Mouse (Mus musculus) thymus, postnatal 4 days (tissue): ENCODE data around the gene Gjb2.

Experiments
- DNase-seq: peaks from one replicate; pipeline ENCODE4 v3.0.0; 2021

Gene Gjb2

DNA sequence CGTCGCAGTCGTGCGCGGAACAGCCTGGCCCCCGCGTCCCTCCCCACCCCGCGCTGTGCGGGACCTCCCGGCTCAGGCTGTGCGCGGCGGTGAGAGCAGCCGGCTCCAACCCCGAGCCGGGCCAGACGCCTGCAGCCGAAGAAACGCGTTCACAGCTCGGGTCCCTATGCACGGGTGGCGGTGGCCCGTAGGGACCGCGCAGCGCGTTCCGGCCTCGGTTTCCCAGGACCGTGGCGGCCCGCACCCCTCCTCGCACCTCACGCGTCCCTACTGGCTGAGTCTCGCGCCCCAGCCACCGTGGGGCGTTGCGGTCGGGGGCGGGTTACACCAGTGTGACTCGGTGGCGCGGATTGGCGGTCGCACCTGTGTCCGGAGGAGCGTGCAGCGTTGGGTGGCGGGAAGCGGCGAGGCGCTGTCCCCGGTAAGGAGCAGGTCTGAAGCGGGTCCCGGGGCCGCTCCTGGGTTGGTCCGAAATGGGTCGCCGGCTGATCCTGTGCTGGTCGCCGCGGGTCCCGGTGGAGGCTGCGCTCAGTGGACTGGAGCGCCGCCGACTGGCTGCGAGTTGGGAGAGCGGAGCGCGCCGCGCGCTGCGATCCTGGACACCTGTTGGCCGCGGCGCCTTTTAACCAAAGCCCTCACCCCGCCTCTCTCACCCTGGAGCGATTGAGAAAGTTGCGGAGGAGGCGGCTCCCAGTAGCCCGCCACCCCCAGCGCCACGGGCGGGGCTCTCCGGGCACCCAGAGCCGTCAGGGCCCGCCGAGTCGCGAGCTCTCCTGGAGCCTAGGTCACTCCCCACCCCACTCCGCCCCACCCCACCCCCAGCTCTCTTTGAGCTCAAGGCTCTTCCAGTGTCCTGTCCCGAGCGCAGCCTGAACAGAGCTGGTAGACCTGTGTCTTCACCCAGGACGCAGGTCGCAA is at the start of gene Gjb2:
Gene Gjb2 (minus strand): TSS at position 597 of the 918 bp plus-strand sequence.
- peak; percentile 50 for DNase-seq

DNA sequence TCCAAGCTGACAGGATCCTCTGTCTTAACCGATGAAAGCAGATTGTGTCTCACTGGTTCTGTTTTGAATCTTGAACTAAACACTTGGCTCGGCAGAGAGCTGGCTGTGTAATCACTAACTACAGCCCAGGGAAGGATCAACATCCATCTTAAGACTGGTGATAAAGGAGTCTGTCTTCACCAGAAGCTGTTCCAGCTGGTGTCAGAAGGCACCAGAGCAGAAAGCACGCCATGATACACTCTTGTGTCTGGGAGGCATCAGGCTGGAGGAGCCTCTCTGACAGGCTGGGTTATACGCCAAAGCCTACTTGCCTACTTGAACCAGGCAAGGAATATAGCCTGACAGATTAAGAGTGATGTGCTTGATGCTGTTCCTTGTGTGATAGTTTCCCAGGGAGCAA is 41.2 kb upstream of the Gjb2 start:
- no peak for DNase-seq

DNA sequence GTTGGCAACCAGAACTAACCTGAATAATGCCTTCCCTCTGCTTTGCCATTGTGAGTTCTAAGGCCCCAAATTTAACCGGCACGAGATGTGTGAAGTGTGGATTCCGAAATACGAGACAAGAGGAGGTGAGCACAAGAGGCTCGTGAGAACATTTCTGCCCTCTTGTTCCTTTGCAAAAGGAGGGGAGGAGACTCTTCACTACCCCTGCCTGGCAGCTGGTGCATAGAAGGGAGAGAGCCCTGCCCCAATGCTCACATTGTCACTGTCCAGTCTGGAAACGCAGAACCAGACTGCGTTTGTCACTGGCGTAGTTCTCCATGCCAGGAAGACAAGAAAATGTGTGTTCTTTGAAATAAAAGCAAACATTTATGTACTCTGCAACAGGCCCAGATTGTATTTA is 30.8 kb upstream of the Gjb2 start:
- DNase-seq, result no peak

- DNase-seq, result peak; percentile 12
These were observed 28.7 kb upstream of the Gjb2 start, which contains the start of gene Gjb6 for GRCm38 (mm10) chr14:57133161-57133661. Gjb6 (minus strand) TSS chr14:57133611.

DNA sequence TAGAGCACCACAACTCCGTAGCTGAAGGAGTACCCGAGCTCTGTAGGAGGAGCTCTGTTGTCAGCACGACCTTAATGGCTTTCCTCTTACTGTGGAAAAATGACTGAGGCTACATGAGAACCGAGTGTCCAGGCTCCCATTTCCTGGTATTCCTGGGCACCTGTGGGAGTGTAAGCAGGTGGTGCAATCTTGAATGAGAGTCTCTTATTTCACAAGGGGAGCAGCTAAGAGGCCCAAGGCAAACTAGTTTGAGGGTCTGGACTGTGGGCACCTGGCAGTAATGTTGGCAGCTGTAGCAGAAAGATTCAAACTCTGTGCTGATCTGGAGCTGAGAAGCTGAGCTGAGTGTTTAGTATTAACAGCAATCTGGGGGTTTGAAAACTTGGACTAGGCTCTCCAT is 22.9 kb upstream of the Gjb2 start:
- no peak for DNase-seq

DNA sequence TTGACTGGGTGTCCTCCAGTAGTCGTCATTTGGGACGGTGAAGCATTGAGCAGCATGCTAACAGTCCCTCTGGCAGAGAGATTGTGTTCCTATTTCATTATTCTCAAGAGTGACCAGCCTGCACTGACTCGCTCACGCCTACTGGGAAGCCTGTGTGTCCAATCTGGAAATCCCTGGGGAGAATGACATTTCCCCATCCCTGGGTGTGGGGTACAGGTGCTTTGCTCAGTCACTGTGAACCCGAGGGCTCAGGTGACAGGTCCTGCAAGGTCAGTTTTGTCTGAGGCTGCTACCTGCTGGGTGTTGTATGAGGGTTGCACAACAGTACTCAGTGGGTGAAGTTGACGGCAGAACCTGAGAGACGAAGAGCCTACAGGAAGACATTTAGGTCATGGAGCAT is 17.8 kb upstream of the Gjb2 start:
- no peak for DNase-seq

- no peak for DNase-seq
These were observed 11.5 kb upstream of the Gjb2 start, which contains the start of gene Gm4491 for GRCm38 (mm10) chr14:57115823-57116544. Gm4491 (minus strand) TSS chr14:57115883.

DNA sequence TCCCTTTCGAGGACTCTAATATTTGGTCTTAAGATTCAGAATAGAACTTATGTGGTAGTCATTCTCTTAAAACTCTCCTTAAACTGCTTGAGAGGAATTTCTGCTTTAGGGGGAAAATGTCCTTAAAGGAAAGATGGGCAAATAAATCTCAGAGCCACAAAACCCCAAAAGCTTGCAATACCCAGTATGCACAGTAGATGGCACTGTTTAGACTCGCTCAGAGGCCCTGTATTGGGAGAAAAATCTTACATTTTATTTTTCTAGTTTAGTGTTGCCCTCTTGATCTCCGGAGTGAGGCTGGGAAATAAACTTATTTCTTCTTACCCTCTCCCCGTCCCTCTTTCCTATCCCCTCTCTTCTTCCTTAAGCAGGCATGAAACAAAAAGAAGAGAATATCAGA is 4.7 kb upstream of the Gjb2 start:
- DNase-seq, result peak; percentile 52

DNA sequence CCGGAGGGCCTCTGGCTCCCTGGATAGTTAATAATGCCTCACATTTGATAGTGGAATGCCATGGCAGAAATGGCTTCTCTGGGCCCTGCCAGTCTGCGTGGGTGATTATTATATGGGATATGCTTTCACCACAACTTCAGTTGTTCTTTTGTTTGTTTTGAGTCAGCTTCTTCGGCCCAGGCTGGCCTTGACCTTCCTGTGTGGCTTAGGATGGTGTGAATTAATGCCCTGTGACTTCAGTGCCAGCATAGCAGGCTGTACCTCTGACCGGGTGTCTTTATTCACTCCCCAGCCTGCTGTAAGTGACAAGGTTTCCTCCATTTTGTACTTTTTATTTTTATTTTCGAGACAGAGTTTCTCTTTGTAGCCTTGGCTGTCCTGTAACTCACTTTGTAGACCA is 3.4 kb upstream of the Gjb2 start:
- no peak for DNase-seq

GRCm38 (mm10) chr14:57107091-57107490 is 2.6 kb upstream of the Gjb2 start:
- DNase-seq, result no peak

GRCm38 (mm10) chr14:57105721-57106120 is 1.2 kb upstream of the Gjb2 start:
- DNase-seq, result no peak

DNA sequence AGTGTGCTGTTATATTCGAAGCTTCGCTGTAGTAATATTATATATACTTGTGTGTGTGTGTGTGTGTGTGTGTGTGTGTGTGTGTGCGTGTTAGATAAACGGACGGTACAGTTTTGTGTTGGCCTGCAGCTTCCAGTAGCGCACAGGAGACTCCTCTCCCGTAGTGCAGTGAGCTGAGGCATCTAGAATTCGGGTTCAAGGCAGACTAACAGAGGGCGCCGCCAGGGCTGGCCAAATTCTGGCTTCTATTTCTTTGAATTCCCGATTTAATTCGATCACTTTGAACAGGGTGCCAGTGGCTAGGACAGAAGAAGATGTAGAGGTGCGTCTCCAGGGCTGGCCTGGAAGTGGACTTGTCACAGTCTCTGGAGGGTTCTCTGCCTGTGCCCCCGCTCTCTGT is 609 bp upstream of the Gjb2 start:
- no peak for DNase-seq

- DNase-seq, result peak; percentile 20
These were observed 794 bp downstream of the Gjb2 start for GRCm38 (mm10) chr14:57103711-57104105.

GRCm38 (mm10) chr14:57103121-57103520 is 1.4 kb downstream of the Gjb2 start:
- DNase-seq, result no peak

- DNase-seq, result no peak
These were observed 2.9 kb downstream of the Gjb2 start for GRCm38 (mm10) chr14:57101623-57102022.

DNA sequence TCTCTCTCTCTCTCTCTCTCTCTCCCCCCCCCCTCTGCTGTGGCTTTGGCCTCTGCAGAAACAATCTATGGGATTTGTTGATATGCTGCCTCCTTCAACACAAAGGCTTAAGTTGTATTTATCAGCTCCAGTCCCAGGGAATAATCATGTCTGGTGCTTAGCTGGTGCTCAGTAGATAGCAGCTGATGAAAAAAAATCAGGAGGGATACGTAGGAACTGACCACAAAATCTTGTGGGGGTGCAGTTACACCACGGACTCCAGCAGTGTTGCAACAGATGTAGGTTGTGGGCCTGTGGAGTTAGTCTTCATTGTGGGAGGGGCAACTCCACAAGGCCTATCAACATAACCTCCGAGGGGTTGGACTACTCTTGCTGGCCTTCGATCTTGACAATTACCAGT is 8.6 kb downstream of the Gjb2 start:
- DNase-seq, result no peak

DNA sequence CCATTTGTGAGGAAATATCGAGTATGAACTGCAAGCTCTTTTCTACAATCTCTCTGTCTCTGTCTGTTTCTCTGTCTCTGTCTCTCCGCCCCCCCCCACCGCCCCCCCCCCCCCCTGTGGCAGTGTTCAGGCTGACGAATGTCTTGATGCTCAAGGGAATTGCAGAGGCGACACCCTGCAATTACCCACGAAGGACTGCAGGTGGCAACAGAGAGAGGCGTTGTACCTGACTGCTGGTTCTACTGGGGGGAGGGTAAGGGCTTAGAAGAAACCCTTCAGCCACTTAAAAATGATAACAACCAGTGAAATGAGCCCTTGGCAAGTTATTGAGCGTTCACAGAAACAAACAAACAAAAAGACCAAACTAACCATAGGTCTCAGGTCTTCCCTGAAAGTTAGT is 11.5 kb downstream of the Gjb2 start:
- peak; percentile 73 for DNase-seq

- DNase-seq, result no peak
These were observed 14.5 kb downstream of the Gjb2 start for GRCm38 (mm10) chr14:57090001-57090400.

- no peak for DNase-seq
These were observed 15.4 kb downstream of the Gjb2 start for GRCm38 (mm10) chr14:57089107-57089506.

DNA sequence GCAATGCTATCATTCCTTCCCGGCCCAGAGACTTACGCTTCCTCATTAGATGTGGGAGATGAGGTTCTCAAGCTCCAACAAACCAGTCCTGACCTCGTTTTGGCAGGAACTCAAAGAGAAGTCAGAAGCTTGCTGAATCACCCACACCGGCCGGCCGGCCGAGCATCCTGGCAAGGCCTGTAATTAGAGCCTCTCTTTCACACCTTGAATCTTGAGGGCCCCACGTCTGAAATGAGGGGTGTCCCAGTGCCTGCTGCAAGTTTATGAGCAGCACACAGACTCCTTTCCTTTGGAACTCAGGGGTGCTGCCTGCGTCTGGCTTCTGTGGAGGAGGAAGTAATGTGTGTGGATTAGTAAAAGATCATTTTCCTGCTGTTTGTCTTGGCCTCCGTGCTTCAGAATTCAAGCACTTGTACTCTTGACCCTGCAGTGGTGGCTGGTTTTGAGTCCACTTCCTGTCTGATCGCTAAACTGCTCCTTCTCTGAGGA is 20.3 kb downstream of the Gjb2 start:
- DNase-seq, result no peak

- no peak for DNase-seq
These were observed 21.6 kb downstream of the Gjb2 start for GRCm38 (mm10) chr14:57082863-57083262.

DNA sequence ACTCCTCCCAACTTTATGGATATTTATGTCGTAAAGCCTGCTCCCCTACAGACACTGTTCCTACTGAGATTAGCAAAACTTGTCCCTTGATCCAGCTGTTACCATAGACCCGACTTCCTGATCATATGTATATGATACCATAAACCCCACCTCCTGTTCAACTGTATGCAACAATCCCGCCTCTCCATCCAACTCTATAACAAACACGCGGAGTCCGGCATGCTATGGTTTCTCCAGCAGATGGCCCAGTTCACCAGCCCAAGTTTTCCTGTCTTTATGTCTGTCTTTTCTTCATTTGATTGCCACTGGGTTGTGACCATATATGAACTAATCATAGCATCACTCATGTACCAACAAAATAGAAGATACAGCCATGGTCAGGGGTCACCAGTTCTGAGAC is 29.0 kb downstream of the Gjb2 start:
- DNase-seq, result no peak

DNA sequence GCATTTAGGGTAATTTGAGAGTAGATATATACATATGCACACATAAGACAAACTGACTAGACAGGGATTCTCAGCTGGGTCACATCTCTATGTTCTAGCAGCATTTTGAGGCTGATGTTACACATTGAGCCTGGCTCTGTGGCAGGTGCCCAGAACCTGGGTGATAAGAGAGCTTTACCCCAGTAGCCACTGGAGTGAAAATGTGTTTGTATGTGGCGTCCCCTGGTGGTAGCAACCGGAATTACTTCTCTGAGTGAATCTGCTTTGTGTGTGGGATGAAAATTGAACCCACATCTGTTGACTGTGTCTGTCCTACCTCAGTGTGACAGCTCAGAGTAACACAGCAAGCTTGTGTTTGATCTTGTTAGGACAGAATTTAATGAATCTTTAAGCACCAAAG is 34.6 kb downstream of the Gjb2 start:
- peak; percentile 83 for DNase-seq

DNA sequence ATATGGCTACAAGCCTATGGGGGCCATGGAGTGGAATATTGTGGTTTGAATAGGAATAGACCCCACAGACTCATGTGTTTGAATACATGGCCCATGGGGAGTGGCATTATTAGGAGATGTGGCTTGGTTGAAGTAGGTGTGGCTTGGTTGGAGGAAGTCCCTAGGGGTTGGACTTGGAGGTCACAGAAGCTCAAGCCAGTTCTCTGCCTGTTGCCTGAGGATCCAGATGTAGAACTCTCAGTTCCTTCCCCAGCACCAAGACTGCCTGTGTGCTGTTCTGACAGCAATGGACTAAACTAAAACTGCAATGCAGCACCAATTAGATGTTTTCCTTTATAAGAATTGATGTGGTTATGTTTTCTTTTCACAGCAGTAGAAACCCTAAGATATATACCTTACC is 38.4 kb downstream of the Gjb2 start:
- no peak for DNase-seq
